Mouse (Mus musculus): Measurements from ENCODE around the gene Spaca4.

DNA sequence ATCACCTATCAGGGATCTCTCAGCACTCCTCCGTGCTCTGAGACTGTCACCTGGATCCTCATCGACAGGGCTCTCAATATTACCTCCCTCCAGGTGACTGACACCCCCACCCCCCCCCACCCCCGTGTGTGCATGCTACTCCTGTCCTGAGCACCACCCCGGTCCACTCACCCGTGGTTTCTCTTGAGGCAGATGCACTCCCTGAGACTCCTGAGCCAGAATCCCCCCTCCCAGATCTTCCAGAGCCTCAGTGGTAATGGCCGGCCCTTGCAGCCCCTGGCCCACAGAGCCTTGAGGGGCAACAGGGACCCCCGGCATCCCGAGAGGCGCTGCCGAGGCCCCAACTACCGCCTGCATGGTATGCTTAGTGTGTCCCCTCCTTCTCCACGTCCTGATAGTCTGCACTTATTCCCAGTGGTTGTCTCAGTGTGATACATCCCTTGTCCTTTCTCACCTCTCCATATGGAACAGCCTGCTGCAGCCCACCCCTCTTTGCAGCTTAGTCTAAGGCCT is 22.0 kb downstream of the Spaca4 start:
- no peak for TF ChIP-seq CTCF (IDR thresholded peaks at IDR 0.05; ENCODE audit: low read depth)
- TF ChIP-seq EP300 (IDR thresholded peaks at IDR 0.05; ENCODE audit: low read depth) = no peak
